Mouse (Mus musculus) layer of hippocampus, adult 11-12 months (tissue): Measurements from ENCODE around the gene Tubgcp3.
"Not testable (repeated sequence)": the region's sequence is repeated elsewhere in the genome, so short reads cannot be mapped to it uniquely, and the experiment has no call there.

Experiments used
- DNase-seq: peaks from one replicate; pipeline ENCODE4 v3.0.0; 2022; ENCODE audit warnings: low spot score

Tubgcp3 gene

DNA sequence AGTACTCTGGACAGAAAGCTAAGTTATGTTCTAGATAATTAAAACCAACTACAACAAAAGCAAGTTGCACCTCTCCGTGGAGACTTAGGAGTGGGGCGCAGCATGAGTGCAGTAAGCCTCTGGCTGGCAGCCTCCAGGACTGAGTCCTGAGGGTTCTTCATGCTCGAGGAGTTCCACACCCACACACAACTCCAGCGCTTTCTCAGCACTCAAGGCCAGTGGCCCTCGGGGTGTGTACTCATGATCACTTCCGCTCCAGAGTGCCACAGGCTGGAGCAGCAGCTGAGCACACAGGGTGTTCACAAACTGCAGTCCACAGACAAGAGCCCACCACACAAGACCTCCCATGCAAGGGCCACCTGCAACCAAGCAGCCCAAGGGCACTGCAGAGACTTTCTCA is 30.5 kb downstream of the Tubgcp3 start:
- DNase-seq = no peak

DNA sequence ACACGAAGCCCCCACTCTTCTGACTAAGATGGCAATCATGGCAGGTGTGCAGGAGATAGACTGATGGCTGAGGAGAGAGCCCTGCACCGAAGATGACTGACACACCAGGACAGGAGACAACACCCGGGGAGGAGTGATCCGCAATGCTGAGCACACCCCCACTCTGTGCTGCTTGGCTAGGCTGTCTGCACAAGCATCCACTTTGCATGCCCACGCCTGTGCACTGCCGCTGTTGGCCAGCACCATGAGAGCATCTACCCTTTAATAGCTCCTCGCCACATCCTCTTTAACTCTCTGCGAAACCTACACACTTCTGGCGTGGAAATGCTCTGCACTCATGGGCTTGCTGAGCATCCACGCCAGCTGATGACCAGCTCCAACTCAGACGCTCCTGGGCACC is 33.6 kb downstream of the Tubgcp3 start:
- DNase-seq = no peak

DNA sequence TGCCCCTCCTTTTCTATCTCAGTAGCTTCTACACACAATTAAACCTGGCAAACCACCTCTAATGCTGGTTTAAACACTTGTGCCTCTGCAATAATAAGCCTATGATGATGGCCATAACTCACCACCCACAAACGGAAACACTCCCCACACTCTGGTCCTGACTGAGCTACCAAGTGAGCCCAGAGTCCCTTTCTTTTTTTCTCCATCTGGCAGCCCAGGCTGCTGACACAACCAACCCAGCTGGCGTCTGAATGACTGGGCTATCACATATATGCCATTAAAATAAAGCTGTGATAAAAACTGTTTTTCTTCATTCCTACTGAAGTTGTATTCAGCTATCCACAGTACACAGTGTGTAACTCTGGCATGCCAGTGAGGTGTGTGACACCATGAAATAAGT is 36.7 kb downstream of the Tubgcp3 start:
- peak; percentile 27 for DNase-seq

DNA sequence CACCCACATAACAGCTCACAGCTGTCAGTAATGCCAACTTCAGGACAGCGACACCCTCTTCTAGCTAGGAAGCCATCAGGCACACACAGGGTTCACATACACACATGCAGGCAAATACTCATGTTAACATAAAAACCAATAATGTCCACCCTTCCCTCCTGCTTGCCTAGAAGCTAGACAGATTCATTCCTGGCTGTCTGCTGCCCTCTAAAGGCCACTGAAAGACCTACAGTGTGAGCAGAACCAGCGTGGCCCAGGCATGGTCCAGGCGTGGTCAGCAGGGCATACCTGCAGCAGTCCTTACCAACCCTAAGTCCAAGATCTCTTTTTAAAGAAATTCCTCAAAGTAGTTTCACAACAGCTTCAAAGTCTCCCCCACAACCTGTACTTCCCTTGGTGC is 43.0 kb downstream of the Tubgcp3 start:
- peak; percentile 38 for DNase-seq

DNA sequence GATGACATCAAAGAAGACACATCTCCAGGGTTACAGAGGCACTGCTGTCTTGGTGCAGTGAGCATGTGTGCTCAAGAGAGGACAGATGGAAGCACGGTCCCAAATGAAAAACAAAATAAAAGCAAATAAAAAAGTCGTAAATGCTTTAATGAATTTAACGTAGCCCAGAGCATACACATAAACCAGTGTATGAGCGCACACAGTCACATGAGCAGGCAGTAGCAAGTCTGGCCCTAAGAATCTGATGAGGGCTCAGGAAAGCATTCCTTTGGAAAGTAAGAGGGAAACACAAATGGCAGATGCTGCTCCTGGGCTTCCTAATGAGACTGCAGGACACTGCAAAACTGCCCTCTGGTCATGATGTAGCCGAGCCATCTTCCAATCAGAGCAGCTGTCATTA is 46.2 kb downstream of the Tubgcp3 start:
- no peak for DNase-seq

DNA sequence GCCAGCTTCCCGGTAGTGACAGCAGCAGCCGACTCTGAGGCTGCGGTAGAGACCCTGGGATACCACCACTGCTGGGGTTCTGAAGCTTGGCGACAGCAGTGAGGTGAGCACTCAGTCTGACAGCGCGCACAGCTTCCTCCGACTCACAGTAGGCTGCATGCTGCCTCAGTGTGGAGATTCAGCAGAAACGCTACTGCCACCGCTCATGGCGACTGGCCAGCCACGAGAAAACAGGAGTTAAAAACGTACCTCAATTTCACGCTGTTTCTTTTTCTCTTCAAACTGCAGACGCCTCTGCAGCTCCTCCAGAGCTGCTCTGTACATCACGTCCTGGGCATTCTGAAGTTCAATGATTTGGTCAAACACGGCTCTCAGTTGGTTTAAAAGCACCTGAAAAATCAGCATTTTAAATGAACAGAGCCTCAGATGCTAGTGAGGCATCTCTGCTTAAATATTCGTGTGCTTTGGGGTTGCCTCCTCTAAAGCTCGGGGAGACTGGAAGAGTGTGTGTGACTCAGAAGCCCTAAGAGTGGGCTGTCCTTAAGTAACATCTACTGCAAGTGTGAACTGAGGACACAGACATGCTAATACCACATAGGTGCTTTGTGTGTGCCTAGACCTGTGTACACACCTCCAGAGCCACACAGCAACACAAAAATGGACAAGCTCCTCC is 50.4 kb downstream of the Tubgcp3 start:
- no peak for DNase-seq

DNA sequence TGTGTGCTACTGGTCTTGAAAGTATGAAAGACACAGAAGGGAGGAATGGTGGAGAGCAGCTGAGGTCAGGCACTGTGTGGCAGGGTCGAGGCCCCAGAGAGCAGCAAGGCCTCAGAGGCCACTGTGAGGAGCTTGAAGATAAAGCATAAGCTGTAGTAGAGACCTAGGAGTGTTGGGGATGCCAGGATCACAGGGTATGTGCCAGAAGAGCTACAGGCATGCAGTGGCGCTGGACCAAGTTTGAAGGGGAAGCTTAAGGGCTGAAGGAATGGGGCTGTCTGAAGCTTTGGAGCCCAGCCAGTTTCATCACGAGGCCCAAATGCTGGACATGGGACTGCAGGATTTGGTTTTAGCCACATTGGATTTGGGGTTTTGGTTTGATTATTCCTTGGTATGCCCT is 54.7 kb downstream of the Tubgcp3 start:
- DNase-seq = not testable (repeated sequence)

DNA sequence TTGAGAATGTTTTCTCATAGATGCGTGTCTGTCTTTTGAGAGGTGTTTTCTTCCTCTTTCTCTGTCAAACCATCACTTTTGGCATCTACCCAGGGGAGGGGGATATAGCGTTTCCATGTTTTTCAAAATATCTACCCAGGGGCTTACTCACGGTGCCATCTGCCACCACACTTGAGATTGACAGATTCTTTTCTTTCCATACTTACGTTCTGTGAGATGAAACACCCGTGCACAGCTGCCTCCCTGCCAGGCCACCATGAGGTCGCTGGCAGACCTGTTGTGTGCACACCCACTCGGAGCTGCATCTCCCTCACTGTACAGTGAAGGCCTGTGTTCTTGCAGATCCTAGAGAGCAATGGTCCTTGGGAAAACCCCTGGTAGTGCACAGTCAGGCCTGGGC is 58.8 kb downstream of the Tubgcp3 start:
- DNase-seq = no peak

DNA sequence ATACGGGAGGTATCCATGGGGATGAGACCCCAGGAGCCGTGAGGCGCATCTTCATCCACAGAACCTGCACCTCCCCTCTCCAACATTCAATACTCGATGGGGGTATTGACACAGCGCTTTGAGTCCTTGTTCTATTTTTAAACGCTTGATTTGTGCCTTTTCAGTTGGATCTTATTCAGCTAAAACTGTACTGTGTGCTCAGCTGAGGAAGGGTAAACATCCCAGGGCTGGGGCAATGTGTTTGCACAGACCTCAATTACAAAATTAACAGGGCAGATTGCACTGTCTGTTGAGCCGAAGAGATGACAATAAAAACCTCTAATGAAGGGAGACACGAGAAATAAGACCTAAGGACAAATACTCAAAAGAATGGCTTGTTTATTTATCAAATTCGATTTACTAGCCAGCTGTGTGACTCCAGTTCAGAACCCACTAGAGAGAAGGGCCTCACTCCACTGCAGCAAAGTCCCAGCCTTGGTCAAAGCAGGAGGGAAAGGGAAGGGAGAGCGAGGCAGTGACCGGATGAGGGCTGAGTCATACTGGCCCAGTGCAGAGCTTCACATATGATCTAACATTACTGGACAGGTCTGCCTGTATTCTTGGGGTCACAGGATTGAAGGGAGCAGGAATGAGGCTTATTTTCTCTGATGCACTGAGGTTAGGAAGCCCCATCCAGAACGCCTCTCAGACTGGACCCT is 62.1 kb downstream of the Tubgcp3 start:
- DNase-seq = no peak

DNA sequence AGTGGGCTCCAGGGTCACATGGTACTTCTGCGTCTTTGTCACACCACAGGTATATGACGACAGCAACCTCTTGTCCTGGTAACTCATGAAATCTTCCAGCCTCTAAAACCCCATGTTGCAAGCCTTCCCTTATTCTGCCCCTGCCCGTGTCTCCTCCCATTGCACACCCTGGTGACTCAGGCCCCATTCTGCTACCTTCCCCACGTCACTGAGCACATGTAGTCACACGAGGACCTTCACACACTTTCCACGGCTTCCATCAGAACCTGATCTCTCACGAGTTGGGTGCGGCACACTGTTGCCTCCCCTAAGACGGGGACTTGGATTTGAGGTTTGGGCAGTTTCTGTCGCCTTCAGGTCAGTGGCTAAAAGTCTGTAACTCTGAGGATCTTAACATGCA is 63.2 kb downstream of the Tubgcp3 start:
- DNase-seq = no peak

DNA sequence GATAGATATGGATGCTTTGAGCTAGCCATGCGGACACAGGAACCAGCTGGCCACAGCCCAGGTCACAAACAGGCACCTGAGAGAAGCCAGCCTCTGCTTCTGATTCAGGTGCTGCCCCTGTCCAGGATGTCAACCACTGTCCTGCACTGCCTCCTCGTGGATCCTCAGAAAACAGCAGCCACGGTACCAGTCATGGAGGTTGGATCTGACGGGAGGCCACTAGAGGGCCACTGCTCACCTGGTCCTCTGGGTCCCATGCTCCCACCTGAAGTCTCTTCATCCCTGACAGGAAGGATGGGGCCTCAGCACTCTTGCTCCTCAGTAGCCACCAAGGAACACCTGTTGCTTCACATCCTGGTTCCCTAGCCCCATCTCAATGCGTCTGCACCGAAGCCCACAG is 64.8 kb downstream of the Tubgcp3 start:
- DNase-seq = peak; percentile 78

DNA sequence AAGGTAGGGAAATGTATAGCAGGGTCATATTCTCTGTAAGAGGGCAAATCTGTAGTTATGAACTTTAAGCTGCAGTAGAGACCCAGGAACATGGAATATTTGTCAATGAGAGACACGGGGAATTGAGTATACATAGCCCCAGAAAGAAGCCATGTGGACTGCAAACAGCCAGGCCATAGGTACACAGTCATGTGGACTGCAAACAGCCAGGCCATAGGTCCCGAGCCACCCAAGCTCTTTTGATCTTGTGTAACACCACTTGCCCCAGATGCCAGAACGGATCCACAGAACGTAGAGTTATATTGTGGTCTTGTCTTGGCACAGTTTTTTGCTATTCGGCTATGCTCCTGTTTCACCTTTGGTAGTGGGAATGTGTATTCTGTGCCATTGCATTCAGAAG is 88.3 kb downstream of the Tubgcp3 start:
- DNase-seq = no peak

DNA sequence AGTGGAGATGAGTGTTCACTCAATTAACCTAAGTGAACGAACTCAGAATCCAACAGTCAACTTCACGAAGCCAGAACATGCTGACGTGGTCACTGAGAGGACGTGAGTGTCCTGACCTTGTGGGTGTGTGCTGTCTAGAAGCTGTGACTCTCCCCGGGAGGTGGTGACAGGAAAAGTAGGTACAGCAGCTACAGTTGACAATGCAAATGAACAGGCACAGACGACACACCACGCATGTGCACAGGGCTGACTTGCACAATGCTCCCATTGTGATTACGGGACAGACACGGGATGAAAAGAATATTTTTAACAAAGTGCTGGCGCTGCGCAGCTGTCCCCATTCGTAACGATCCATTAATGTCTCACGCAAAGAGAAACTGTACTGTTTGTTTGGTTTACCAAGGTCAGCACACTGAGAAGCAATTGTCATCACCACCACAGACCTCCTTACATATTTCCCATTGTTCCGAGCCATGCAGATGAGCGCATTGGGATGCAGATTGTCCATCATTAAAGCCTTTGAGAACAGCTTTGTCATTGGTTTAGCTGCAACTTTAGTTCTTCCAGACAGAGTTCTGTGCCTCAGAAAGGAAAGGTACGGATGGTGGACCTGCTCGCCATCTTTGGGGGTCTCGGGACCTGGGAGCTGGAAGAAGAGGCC is 92.6 kb downstream of the Tubgcp3 start:
- not testable (repeated sequence) for DNase-seq

DNA sequence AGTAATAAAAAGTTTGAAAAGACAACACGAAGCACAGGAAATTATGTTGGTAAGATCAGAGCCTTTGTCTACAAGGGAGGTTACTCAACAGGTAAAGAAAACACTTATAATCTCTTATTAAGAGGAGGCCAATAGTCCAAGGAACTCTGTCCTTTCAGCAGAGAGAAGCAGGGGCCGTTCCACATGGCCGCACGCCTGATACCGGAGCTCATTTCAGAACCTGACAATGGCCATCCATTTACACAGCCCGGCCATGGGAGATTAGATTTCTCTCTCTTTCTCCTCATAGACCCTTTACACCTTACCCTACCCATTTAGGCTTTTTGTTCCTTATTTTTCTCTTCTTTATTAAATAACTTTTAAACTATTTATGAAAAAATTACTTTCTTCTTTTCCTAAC is 95.3 kb downstream of the Tubgcp3 start:
- DNase-seq = no peak

DNA sequence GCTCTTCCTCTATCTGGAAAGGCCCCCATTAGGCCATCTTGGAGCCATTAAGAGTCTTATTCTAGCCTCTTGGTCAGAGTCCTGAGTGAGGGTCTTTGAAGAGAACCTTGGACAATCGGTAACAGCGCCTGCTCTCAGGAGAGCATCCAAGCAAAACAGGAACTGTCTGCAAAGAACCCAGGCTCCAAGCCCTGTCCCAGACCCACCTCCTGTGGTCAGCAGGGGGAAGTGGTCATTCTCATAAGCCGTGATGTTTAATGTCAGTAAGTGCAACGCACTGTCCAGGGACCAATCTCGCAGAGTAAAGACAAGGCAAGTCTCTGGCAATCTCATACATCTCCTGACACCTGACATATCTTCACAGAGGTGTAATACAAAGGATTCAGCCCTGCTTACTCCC is 96.0 kb downstream of the Tubgcp3 start:
- no peak for DNase-seq

DNA sequence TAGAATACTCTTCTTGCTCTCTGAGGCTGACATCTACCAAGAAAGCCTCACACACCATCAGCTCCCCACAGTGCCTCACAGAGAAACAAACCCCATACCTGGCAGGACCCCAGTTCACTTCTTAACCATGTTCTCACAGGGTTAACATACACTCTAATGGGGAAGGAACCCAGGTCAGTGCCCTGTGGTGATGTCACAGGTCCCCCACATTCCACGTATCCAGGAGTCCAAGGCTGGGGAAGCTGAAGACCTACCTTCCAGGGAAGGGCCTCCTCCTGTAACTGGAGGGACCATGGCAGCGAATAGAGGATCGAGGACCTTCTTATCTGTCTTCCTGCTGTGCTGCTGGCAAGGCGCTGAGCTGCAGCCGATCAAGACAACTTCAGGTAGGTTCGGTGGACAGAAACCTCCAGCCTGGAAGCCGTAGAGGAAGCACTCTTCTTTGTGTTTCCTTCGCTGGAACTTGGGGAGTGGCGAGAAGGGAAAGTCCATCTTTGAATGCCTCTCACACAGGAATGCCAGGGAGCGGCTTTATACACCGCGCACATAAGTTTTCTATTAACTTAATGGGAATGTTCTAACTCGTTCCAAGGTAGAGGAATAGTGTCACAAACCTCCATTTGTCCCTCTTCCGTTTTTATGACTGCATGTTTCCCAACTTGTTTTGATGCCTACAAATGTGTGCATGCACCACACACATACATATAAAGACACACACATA is 99.1 kb downstream of the Tubgcp3 start, which contains the start of gene Spaca7:
Spaca7 (plus strand) TSS at position 216 of the 721 bp plus-strand sequence.
- no peak for DNase-seq

DNA sequence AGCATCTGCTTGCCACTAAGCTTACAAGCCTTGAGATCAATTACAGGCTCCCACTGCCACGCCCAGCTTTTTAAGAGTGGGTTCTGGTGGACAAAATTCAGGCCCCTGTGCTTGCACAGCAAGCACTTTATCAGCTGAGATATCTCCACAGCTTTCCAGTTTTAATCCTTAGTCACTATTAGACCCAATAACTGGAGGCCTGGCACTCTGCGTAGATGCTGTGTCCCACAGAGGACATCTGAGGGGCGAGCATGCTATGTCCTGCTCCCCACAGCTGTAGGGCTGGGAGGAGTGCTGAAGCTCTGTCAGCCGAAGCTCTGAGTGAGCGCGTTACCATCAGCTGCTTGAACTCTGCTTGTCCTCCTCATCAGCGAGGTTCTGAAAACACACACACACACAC is 105.5 kb downstream of the Tubgcp3 start:
- no peak for DNase-seq

DNA sequence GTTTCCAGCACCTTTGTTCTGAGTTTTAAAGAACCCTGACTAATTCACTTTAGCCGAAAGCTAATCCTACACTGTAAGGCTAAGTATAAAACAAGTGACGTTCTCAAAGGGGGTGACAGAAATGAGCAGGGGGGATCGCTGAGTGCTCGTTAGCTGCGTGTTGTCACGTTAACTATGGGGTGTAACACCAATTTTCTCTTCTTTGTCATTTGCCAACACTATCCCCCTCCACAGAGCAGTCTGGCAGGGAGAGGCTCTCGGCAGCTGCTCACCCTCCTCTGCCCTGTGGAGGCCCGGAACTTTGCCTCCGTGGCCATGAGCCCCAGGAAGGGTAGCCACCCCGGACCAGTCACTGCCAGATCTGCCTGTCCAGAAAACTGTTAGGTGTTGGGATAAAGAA is 106.6 kb downstream of the Tubgcp3 start:
- no peak for DNase-seq

DNA sequence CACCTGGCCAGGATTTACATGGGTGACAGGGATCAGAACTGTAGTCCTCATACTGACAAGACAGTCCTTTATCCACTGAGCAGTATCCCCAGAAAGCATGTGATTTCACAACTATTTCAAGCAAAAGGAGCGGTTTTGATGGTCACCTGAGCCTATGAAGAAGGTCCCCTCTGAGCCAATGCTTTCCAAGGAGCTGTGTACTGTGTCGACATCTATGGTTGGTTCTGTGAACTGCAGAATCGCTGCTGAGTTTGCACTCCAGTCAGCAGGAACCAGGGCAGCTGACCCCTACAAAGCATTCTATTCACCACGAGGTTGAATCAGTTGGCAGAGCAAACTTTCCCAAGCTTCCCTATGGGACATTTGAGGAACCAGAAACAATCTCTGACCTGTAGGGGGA is 107.7 kb downstream of the Tubgcp3 start:
- DNase-seq = peak; percentile 48
